Mouse (Mus musculus) C2C12 (cell line): ENCODE measurements around the gene Trmt11. TPM values are rescaled to one million over a fixed set of nuclear protein-coding genes. Genes with fewer than 3 reads are reported as not detected.
"Not testable (repeated sequence)": the region's sequence is repeated elsewhere in the genome, so short reads cannot be mapped to it uniquely, and the experiment has no call there.

Source experiments
- H3K27me3 ChIP-seq: one replicate; pipeline ENCODE4 v1.6.1; 2011; ENCODE audit not compliant: control insufficient read depth, insufficient read depth, insufficient read length
- H3K36me3 ChIP-seq: one replicate; pipeline ENCODE4 v1.6.1; 2011; ENCODE audit not compliant: control insufficient read depth, insufficient read depth
- H3K4me3 ChIP-seq: one replicate; pipeline ENCODE4 v1.5.1; 2011; ENCODE audit warnings: mild to moderate bottlenecking, control low read depth; ENCODE audit not compliant: poor library complexity, insufficient read depth, severe bottlenecking
- H3K79me2 ChIP-seq: one replicate; pipeline ENCODE4 v1.6.1; 2011; ENCODE audit not compliant: control insufficient read depth, insufficient read depth
- H3K79me3 ChIP-seq: one replicate; pipeline ENCODE4 v1.6.1; 2011; ENCODE audit warnings: low read depth, control low read depth
- H3ac ChIP-seq: one replicate; pipeline ENCODE3; 2011; ENCODE audit warnings: low read depth; ENCODE audit not compliant: control insufficient read depth, insufficient read length
- CEBPB ChIP-seq: IDR thresholded peaks from one replicate; pipeline ENCODE4 v1.6.1; 2011; ENCODE audit warnings: low read depth, mild to moderate bottlenecking, control low read depth, moderate library complexity
- CTCF ChIP-seq: IDR thresholded peaks from one replicate; pipeline ENCODE4 v1.5.1; 2011; ENCODE audit not compliant: control insufficient read depth, insufficient read depth, insufficient read length
- FOSL1 ChIP-seq: IDR thresholded peaks from one replicate; pipeline ENCODE4 v1.8.0; 2011; ENCODE audit warnings: mild to moderate bottlenecking, low read length; ENCODE audit not compliant: poor library complexity, insufficient read depth, severe bottlenecking
- MAX ChIP-seq: IDR thresholded peaks from one replicate; pipeline ENCODE4 v1.6.1; 2011; ENCODE audit warnings: mild to moderate bottlenecking, control low read depth
- MYOD1 ChIP-seq: IDR thresholded peaks from one replicate; pipeline ENCODE4 v1.6.1; 2011; ENCODE audit warnings: low read depth; ENCODE audit not compliant: control insufficient read depth, insufficient read length
- MYOG ChIP-seq: IDR thresholded peaks from one replicate; pipeline ENCODE4 v1.6.1; 2011; ENCODE audit not compliant: control insufficient read depth, insufficient read length; ENCODE audit errors: extremely low read depth
- USF1 ChIP-seq: IDR thresholded peaks from one replicate; pipeline ENCODE4 v1.6.1; 2011; ENCODE audit warnings: low read depth, mild to moderate bottlenecking, control low read depth, moderate library complexity
- polyA plus RNA-seq: library from polyadenylated mRNA; unstranded; fragments of >200 nt; fragmentation: generic; extraction: Trizol; gene quantifications from one replicate; pipeline ENCODE4 v1.2.1, GENCODE M21; 2012; ENCODE audit warnings: missing spikeins

Gene Trmt11
- polyA plus RNA-seq, 1 experiment = 2.6 TPM

- Histone ChIP-seq H3K79me2 (no peaks in the 10 kb centered on the region), H3K36me3 (no peaks in the 10 kb centered on the region), H3K79me3 (no peaks in the 10 kb centered on the region), H3K27me3 (no peaks in the 10 kb centered on the region), H3K4me3 (no peak within 1 kb of the TSS), H3ac (no peak within 1 kb of the TSS)
- TF ChIP-seq MYOD1 = no peak
- no peak for TF ChIP-seq CTCF
- no peak for TF ChIP-seq USF1
- no peak for TF ChIP-seq MAX
- TF ChIP-seq FOSL1 = no peak
- no peak for TF ChIP-seq MYOG
- no peak for TF ChIP-seq CEBPB
These were observed 29.0 kb upstream of the Trmt11 start, which contains the start of gene Hint3 for GRCm38 (mm10) chr10:30629513-30629912. TSS of gene Hint3 (minus strand) at chr10:30629632.

- H3K4me3 ChIP-seq, H3K79me2 ChIP-seq, H3ac ChIP-seq: not testable (repeated sequence)
These were observed 27.9 kb upstream of the Trmt11 start for GRCm38 (mm10) chr10:30628444-30628843.

GRCm38 (mm10) chr10:30627548-30627947 lies 27.0 kb upstream of the Trmt11 start:
- H3K79me2 ChIP-seq = no peaks in the 10 kb centered on the region
- no peaks in the 10 kb centered on the region for H3K79me3 ChIP-seq
- H3ac ChIP-seq = no peak overlapping the region
- no peaks in the 10 kb centered on the region for H3K27me3 ChIP-seq
- H3K4me3 ChIP-seq = no peak overlapping the region
- H3K36me3 ChIP-seq = no peaks in the 10 kb centered on the region
- TF ChIP-seq USF1 (no peak), CEBPB (no peak), MAX (no peak), FOSL1 (no peak), MYOD1 (no peak), MYOG (no peak), CTCF (no peak)

More at GRCm38 (mm10) chr10:30628444-30628843, 27.9 kb upstream of the Trmt11 start:
- H3K79me3 ChIP-seq, H3K27me3 ChIP-seq, H3K36me3 ChIP-seq: not testable (repeated sequence)

GRCm38 (mm10) chr10:30624161-30625019 lies 23.8 kb upstream of the Trmt11 start:
- Histone ChIP-seq H3ac (no peak overlapping the region), H3K79me3 (no peaks in the 10 kb centered on the region), H3K36me3 (no peaks in the 10 kb centered on the region), H3K27me3 (no peaks in the 10 kb centered on the region), H3K79me2 (no peaks in the 10 kb centered on the region), H3K4me3 (no peak overlapping the region)
- no peak for TF ChIP-seq MYOG
- TF ChIP-seq CEBPB = no peak
- no peak for TF ChIP-seq USF1
- TF ChIP-seq MYOD1 = no peak
- no peak for TF ChIP-seq CTCF
- TF ChIP-seq FOSL1 = no peak
- no peak for TF ChIP-seq MAX

- H3K27me3 ChIP-seq = no peaks in the 10 kb centered on the region
- H3K36me3 ChIP-seq = no peaks in the 10 kb centered on the region
- no peak overlapping the region for H3ac ChIP-seq
- no peak for TF ChIP-seq FOSL1
- TF ChIP-seq MYOD1 = no peak
- TF ChIP-seq MYOG = no peak
- no peak for TF ChIP-seq USF1
- no peak for TF ChIP-seq CEBPB
- TF ChIP-seq MAX = no peak
- TF ChIP-seq CTCF = no peak
- no peak overlapping the region for H3K4me3 ChIP-seq
- no peaks in the 10 kb centered on the region for H3K79me2 ChIP-seq
- no peaks in the 10 kb centered on the region for H3K79me3 ChIP-seq
These were observed 22.4 kb upstream of the Trmt11 start for GRCm38 (mm10) chr10:30622928-30623327.

GRCm38 (mm10) chr10:30618918-30619210 lies 18.3 kb upstream of the Trmt11 start:
- no peak for TF ChIP-seq CEBPB
- no peak for TF ChIP-seq CTCF
- no peak for TF ChIP-seq MYOD1
- no peak for TF ChIP-seq MYOG
- TF ChIP-seq USF1 = no peak
- TF ChIP-seq MAX = no peak
- TF ChIP-seq FOSL1 = no peak
- Histone ChIP-seq H3K79me2 (no peaks in the 10 kb centered on the region), H3K36me3 (no peaks in the 10 kb centered on the region), H3K4me3 (peak overlapping the region; percentile 58), H3ac (no peak overlapping the region), H3K27me3 (no peaks in the 10 kb centered on the region), H3K79me3 (no peaks in the 10 kb centered on the region)
